Mouse (Mus musculus): ENCODE data around the gene Gm13285. TPM values are rescaled to one million over a fixed set of nuclear protein-coding genes. Genes with fewer than 3 reads are reported as not detected.

Gm13285 gene
- total RNA-seq, 2 experiments from 2014 or later, result 0.19 TPM

Other genes with a start within 250 kb of the Gm13285 start
- not detected for gene Ifna15, start 241.4 kb upstream of the Gm13285 start, total RNA-seq (2021)
- gene Ifna14, start 227.9 kb upstream of the Gm13285 start, total RNA-seq (2021), result not detected
- not detected for gene Ifna9, start 207.3 kb upstream of the Gm13285 start, total RNA-seq (2021)
- gene Ifna12, start 196.3 kb upstream of the Gm13285 start, total RNA-seq (2021), result not detected
- not detected for gene C87499, start 165.3 kb upstream of the Gm13285 start, total RNA-seq (2021)
- not detected for gene Ifna13, start 155.2 kb upstream of the Gm13285 start, total RNA-seq (2021)
- gene Ifna16, start 122.7 kb upstream of the Gm13285 start, total RNA-seq (2021), result not detected
- gene Ifna2, start 115.8 kb upstream of the Gm13285 start, total RNA-seq (2021), result not detected
- not detected for gene Ifnab, start 108.3 kb upstream of the Gm13285 start, total RNA-seq (2021)
- under 1 TPM; 0.39 to 0.43 TPM for gene Gm26566, start 77.9 kb upstream of the Gm13285 start, total RNA-seq (2021)
- 10 to 100 TPM; 69.3 to 71.1 TPM for gene Klhl9, start 77.2 kb upstream of the Gm13285 start, total RNA-seq (2021)
- gene Gm13271, start 44.8 kb upstream of the Gm13285 start, total RNA-seq (2021), result not detected
- not detected for gene Gm13283, start 39.5 kb upstream of the Gm13285 start, total RNA-seq (2021)
- not detected for gene Gm13290, start 25.8 kb upstream of the Gm13285 start, total RNA-seq (2021)
- gene Gm13289, start 22.7 kb upstream of the Gm13285 start, total RNA-seq (2021), result not detected
- gene Gm13272, start 19.8 kb upstream of the Gm13285 start, total RNA-seq (2021), result not detected
- gene Ifnz, start 17.5 kb upstream of the Gm13285 start, total RNA-seq (2021), result not detected
- gene Gm13276, start 14.0 kb upstream of the Gm13285 start, total RNA-seq (2021), result not detected
- not detected for gene Gm13277, start 11.0 kb upstream of the Gm13285 start, total RNA-seq (2021)
- gene Gm13278, start 8.1 kb upstream of the Gm13285 start, total RNA-seq (2021), result not detected
- not detected for gene Gm13275, start 5.2 kb upstream of the Gm13285 start, total RNA-seq (2021)
- gene Gm13279, start 2.3 kb upstream of the Gm13285 start, total RNA-seq (2021), result not detected
- not detected for gene Gm13287, start 3.6 kb downstream of the Gm13285 start, total RNA-seq (2021)
- gene Gm13288, start 5.9 kb downstream of the Gm13285 start, total RNA-seq (2021), result not detected
- not detected for gene Ifna7, start 16.6 kb downstream of the Gm13285 start, total RNA-seq (2021)
- not detected for gene Ifna11, start 20.3 kb downstream of the Gm13285 start, total RNA-seq (2021)
- gene Ifna6, start 27.8 kb downstream of the Gm13285 start, total RNA-seq (2021), result not detected
- gene Ifna5, start 35.9 kb downstream of the Gm13285 start, total RNA-seq (2021), result not detected
- gene Ifna4, start 42.2 kb downstream of the Gm13285 start, total RNA-seq (2021), result not detected
- not detected for gene Ifna1, start 50.4 kb downstream of the Gm13285 start, total RNA-seq (2021)
- gene Ifne, start 80.5 kb downstream of the Gm13285 start, total RNA-seq (2021), result not detected